Mouse (Mus musculus): ENCODE results near the gene Ramp3. TPM values are rescaled to one million over a fixed set of nuclear protein-coding genes. Genes with fewer than 3 reads are reported as not detected.

Ramp3 gene
- polyA plus RNA-seq, 1 experiment from 2014 or later: 5.6 TPM

- no peaks in the 10 kb centered on the region; the same call in 1 of the 2 replicates for H3K4me1 ChIP-seq (ENCODE audit: control insufficient read depth, insufficient read depth, low read length)
- no peak overlapping the region for H3K4me2 ChIP-seq (ENCODE audit: low read depth, low read length)
- H3K27ac ChIP-seq (replicated peaks; ENCODE audit: low read depth, low read length): no peak overlapping the region
- no peak overlapping the region for H3K4me3 ChIP-seq (ENCODE audit: low read depth, low read length)
- H3K9ac ChIP-seq (replicated peaks; ENCODE audit: low read length): no peak overlapping the region
- DNase-seq (ENCODE audit: low spot score): peak; percentile 65
- 17% methylated on average over 4 of the region's 4 CpGs for WGBS
- no peaks in the 10 kb centered on the region for H3K9me3 ChIP-seq (replicated peaks; ENCODE audit: control insufficient read depth, low read length)
- H3K27me3 ChIP-seq (ENCODE audit: control insufficient read depth, insufficient read depth, low read length): no peaks in the 10 kb centered on the region
- H3K36me3 ChIP-seq (replicated peaks; ENCODE audit: control insufficient read depth, insufficient read depth, low read depth, low read length): no peaks in the 10 kb centered on the region
- 0 out of 2 replicates have a peak, but pooled peaks have one; percentile 30 for ATAC-seq (replicated peaks; ENCODE audit: insufficient number of reproducible peaks, low FRiP score, low TSS enrichment, low read depth)
Observed at GRCm38 (mm10) chr11:6628568-6628967, 29.8 kb upstream of the Ramp3 start.

- ATAC-seq (replicated peaks; ENCODE audit: insufficient number of reproducible peaks, low FRiP score, low TSS enrichment, low read depth) (no peak), DNase-seq (ENCODE audit: low spot score) (peak; percentile 21)
- Histone ChIP-seq H3K4me2 (ENCODE audit: low read depth, low read length) (no peak overlapping the region), H3K9ac (replicated peaks; ENCODE audit: low read length) (no peak overlapping the region), H3K4me3 (ENCODE audit: low read depth, low read length) (no peak overlapping the region), H3K4me1 (ENCODE audit: control insufficient read depth, insufficient read depth, low read length) (no peaks in the 10 kb centered on the region; the same call in 1 of the 2 replicates), H3K27ac (replicated peaks; ENCODE audit: low read depth, low read length) (no peak overlapping the region), H3K9me3 (replicated peaks; ENCODE audit: control insufficient read depth, low read length) (no peaks in the 10 kb centered on the region), H3K36me3 (replicated peaks; ENCODE audit: control insufficient read depth, insufficient read depth, low read depth, low read length) (no peaks in the 10 kb centered on the region), H3K27me3 (ENCODE audit: control insufficient read depth, insufficient read depth, low read length) (no peaks in the 10 kb centered on the region)
Observed at GRCm38 (mm10) chr11:6629655-6630054, 28.7 kb upstream of the Ramp3 start.

- Histone ChIP-seq H3K4me2 (ENCODE audit: low read depth, low read length) (no peak overlapping the region), H3K9me3 (replicated peaks; ENCODE audit: control insufficient read depth, low read length) (no peaks in the 10 kb centered on the region), H3K27me3 (ENCODE audit: control insufficient read depth, insufficient read depth, low read length) (no peaks in the 10 kb centered on the region), H3K4me1 (ENCODE audit: control insufficient read depth, insufficient read depth, low read length) (no peaks in the 10 kb centered on the region), H3K9ac (replicated peaks; ENCODE audit: low read length) (no peak overlapping the region), H3K4me3 (ENCODE audit: low read depth, low read length) (no peak overlapping the region), H3K27ac (replicated peaks; ENCODE audit: low read depth, low read length) (no peak overlapping the region), H3K36me3 (replicated peaks; ENCODE audit: control insufficient read depth, insufficient read depth, low read depth, low read length) (no peaks in the 10 kb centered on the region)
- DNase-seq (ENCODE audit: low spot score) (no peak), ATAC-seq (replicated peaks; ENCODE audit: insufficient number of reproducible peaks, low FRiP score, low TSS enrichment, low read depth) (no peak)
- 71% methylated on average over 8 of the region's 8 CpGs for WGBS
Observed at GRCm38 (mm10) chr11:6636150-6636549, 22.2 kb upstream of the Ramp3 start.

- WGBS: 89% methylated on average over 4 of the region's 4 CpGs
- no peak within 1 kb of the TSS for H3K27ac ChIP-seq (replicated peaks; ENCODE audit: low read depth, low read length)
- H3K4me3 ChIP-seq (ENCODE audit: low read depth, low read length): no peak within 1 kb of the TSS
- no peak for ATAC-seq (replicated peaks; ENCODE audit: insufficient number of reproducible peaks, low FRiP score, low TSS enrichment, low read depth)
- H3K4me2 ChIP-seq (ENCODE audit: low read depth, low read length): no peak within 1 kb of the TSS
- no peaks in the 10 kb centered on the region for H3K36me3 ChIP-seq (replicated peaks; ENCODE audit: control insufficient read depth, insufficient read depth, low read depth, low read length)
- no peaks in the 10 kb centered on the region for H3K27me3 ChIP-seq (ENCODE audit: control insufficient read depth, insufficient read depth, low read length)
- no peak for DNase-seq (ENCODE audit: low spot score)
- no peak within 1 kb of the TSS for H3K9ac ChIP-seq (replicated peaks; ENCODE audit: low read length)
- H3K4me1 ChIP-seq (ENCODE audit: control insufficient read depth, insufficient read depth, low read length): no peaks in the 10 kb centered on the region
- no peaks in the 10 kb centered on the region for H3K9me3 ChIP-seq (replicated peaks; ENCODE audit: control insufficient read depth, low read length)
Observed at GRCm38 (mm10) chr11:6638537-6638936, 19.8 kb upstream of the Ramp3 start, which contains the start of gene Wap. Wap (minus strand) TSS chr11:6638637.

- Histone ChIP-seq H3K27me3 (ENCODE audit: control insufficient read depth, insufficient read depth, low read length) (no peaks in the 10 kb centered on the region), H3K27ac (replicated peaks; ENCODE audit: low read depth, low read length) (no peak overlapping the region), H3K36me3 (replicated peaks; ENCODE audit: control insufficient read depth, insufficient read depth, low read depth, low read length) (no peaks in the 10 kb centered on the region), H3K4me1 (ENCODE audit: control insufficient read depth, insufficient read depth, low read length) (no peaks in the 10 kb centered on the region), H3K4me2 (ENCODE audit: low read depth, low read length) (no peak overlapping the region), H3K4me3 (ENCODE audit: low read depth, low read length) (no peak overlapping the region), H3K9me3 (replicated peaks; ENCODE audit: control insufficient read depth, low read length) (no peaks in the 10 kb centered on the region), H3K9ac (replicated peaks; ENCODE audit: low read length) (no peak overlapping the region)
- DNase-seq (ENCODE audit: low spot score) (no peak), ATAC-seq (replicated peaks; ENCODE audit: insufficient number of reproducible peaks, low FRiP score, low TSS enrichment, low read depth) (no peak)
- 75% methylated on average over 6 of the region's 6 CpGs for WGBS
Observed at GRCm38 (mm10) chr11:6639072-6639471, 19.2 kb upstream of the Ramp3 start.

- H3K9ac ChIP-seq (replicated peaks; ENCODE audit: low read length): no peak overlapping the region
- no peaks in the 10 kb centered on the region for H3K36me3 ChIP-seq (replicated peaks; ENCODE audit: control insufficient read depth, insufficient read depth, low read depth, low read length)
- H3K27me3 ChIP-seq (ENCODE audit: control insufficient read depth, insufficient read depth, low read length): no peaks in the 10 kb centered on the region
- H3K9me3 ChIP-seq (replicated peaks; ENCODE audit: control insufficient read depth, low read length): no peaks in the 10 kb centered on the region
- DNase-seq (ENCODE audit: low spot score) (no peak), ATAC-seq (replicated peaks; ENCODE audit: insufficient number of reproducible peaks, low FRiP score, low TSS enrichment, low read depth) (0 out of 2 replicates have a peak, but pooled peaks have one; percentile 48)
- H3K27ac ChIP-seq (replicated peaks; ENCODE audit: low read depth, low read length): no peak overlapping the region
- H3K4me2 ChIP-seq (ENCODE audit: low read depth, low read length): no peak overlapping the region
- 82% methylated on average over 6 of the region's 6 CpGs for WGBS
- no peaks in the 10 kb centered on the region for H3K4me1 ChIP-seq (ENCODE audit: control insufficient read depth, insufficient read depth, low read length)
- H3K4me3 ChIP-seq (ENCODE audit: low read depth, low read length): no peak overlapping the region
Observed at GRCm38 (mm10) chr11:6644566-6644965, 13.8 kb upstream of the Ramp3 start.

GRCm38 (mm10) chr11:6647831-6648724 is 10.2 kb upstream of the Ramp3 start:
- Histone ChIP-seq H3K27ac (replicated peaks; ENCODE audit: low read depth, low read length) (no peak overlapping the region), H3K4me1 (ENCODE audit: control insufficient read depth, insufficient read depth, low read length) (no peaks in the 10 kb centered on the region), H3K4me2 (ENCODE audit: low read depth, low read length) (no peak overlapping the region), H3K9me3 (replicated peaks; ENCODE audit: control insufficient read depth, low read length) (no peaks in the 10 kb centered on the region), H3K9ac (replicated peaks; ENCODE audit: low read length) (no peak overlapping the region), H3K4me3 (ENCODE audit: low read depth, low read length) (no peak overlapping the region), H3K27me3 (ENCODE audit: control insufficient read depth, insufficient read depth, low read length) (no peaks in the 10 kb centered on the region), H3K36me3 (replicated peaks; ENCODE audit: control insufficient read depth, insufficient read depth, low read depth, low read length) (no peaks in the 10 kb centered on the region)
- no peak for ATAC-seq (replicated peaks; ENCODE audit: insufficient number of reproducible peaks, low FRiP score, low TSS enrichment, low read depth)
- WGBS: 58% methylated on average over 9 of the region's 9 CpGs
- no peak for DNase-seq (ENCODE audit: low spot score)

GRCm38 (mm10) chr11:6650519-6650918 is 7.8 kb upstream of the Ramp3 start:
- Histone ChIP-seq H3K27me3 (ENCODE audit: control insufficient read depth, insufficient read depth, low read length) (no peaks in the 10 kb centered on the region), H3K4me3 (ENCODE audit: low read depth, low read length) (no peak overlapping the region), H3K9ac (replicated peaks; ENCODE audit: low read length) (no peak overlapping the region), H3K4me2 (ENCODE audit: low read depth, low read length) (no peak overlapping the region), H3K36me3 (replicated peaks; ENCODE audit: control insufficient read depth, insufficient read depth, low read depth, low read length) (no peaks in the 10 kb centered on the region), H3K4me1 (ENCODE audit: control insufficient read depth, insufficient read depth, low read length) (no peaks in the 10 kb centered on the region), H3K9me3 (replicated peaks; ENCODE audit: control insufficient read depth, low read length) (no peaks in the 10 kb centered on the region), H3K27ac (replicated peaks; ENCODE audit: low read depth, low read length) (no peak overlapping the region)
- ATAC-seq (replicated peaks; ENCODE audit: insufficient number of reproducible peaks, low FRiP score, low TSS enrichment, low read depth) (no peak), DNase-seq (ENCODE audit: low spot score) (no peak)
- WGBS: 63% methylated on average over 7 of the region's 7 CpGs

Measured in embryonic facial prominence, embryonic 11.5 days (tissue).